Mouse (Mus musculus): ENCODE results near the gene Rtp3.

Gene Rtp3

DNA sequence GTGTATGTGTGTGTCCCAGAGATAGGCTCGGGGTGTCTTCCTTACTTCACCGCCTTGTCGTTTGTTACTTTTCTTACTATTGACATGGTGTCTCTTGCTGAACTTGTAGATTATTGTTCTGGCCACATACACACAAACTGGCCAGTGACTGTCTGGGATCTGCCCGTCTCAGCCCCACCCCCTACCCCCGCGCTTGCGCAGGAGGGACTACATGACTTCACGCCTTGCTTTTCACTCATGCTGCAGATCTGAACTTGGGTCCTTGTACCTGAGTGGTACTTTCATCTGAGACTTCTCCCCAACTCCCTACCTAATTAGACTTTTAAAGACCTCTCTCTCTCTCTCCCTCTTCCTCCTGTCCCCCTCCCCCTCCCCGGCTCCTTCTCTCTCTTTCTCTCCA is 6.3 kb downstream of the Rtp3 start:
- in situ Hi-C loops (cut with MboI; ENCODE audit: unreplicated experiment in 2 of 2) = no loop called here

DNA sequence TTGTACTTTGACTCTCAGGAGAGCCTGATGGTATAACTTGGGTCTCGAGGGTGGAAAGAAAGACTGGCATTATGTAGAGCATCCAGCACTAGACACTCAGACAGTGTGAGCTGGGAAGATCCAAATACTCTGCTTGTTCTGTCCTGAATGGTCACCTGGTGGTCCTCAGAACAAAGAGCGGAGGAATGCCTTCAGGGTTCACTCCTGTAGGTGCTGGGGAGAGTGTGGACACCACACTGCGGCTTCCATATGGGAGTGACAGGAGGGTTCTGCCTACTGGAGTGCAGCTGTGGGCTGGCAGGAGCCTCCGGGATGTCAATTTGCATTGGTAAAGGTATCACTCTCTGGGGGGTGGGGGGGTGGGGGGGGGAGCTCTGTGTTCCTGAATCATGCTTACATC is 8.0 kb downstream of the Rtp3 start:
- in situ Hi-C loops (cut with MboI; ENCODE audit: unreplicated experiment in 2 of 2) = no loop called here

DNA sequence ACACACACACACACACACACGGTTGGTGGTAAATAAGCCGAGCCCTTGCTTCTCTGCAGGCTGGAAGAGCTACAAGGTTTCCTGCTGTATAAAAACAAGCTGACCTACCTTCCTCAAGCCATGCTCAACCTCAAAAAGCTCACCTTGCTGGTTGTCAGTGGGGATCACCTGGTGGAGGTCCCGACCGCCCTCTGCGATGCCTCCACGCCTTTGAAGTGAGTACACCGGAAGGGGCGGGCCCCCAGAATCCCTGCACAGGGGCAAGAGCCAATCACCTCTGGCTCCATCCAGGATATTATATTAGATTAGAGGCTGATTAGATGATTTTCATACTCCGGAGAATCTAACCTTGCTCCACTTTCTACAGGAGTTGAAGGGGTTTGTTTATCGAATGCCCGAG is 11.0 kb downstream of the Rtp3 start:
- in situ Hi-C loops (cut with MboI; ENCODE audit: unreplicated experiment in 2 of 2) = no loop called here

DNA sequence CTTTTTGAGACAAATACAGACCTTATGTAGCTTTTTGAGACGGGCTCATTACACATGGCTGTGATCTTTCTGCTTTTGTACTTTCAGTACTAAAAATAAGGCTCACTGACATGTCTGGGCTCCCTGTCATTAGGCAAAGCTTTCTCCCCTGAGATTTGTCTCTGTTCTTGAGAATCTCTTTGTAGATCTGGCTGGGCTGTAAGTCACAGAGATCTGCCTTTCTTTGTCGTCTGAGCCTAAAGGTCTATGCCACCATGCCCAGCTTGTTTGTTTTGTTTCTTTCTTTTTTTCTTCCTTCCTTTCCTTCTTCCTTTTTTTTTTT is 24.5 kb downstream of the Rtp3 start:
- in situ Hi-C loops (cut with MboI; ENCODE audit: unreplicated experiment in 2 of 2) = no loop called here

DNA sequence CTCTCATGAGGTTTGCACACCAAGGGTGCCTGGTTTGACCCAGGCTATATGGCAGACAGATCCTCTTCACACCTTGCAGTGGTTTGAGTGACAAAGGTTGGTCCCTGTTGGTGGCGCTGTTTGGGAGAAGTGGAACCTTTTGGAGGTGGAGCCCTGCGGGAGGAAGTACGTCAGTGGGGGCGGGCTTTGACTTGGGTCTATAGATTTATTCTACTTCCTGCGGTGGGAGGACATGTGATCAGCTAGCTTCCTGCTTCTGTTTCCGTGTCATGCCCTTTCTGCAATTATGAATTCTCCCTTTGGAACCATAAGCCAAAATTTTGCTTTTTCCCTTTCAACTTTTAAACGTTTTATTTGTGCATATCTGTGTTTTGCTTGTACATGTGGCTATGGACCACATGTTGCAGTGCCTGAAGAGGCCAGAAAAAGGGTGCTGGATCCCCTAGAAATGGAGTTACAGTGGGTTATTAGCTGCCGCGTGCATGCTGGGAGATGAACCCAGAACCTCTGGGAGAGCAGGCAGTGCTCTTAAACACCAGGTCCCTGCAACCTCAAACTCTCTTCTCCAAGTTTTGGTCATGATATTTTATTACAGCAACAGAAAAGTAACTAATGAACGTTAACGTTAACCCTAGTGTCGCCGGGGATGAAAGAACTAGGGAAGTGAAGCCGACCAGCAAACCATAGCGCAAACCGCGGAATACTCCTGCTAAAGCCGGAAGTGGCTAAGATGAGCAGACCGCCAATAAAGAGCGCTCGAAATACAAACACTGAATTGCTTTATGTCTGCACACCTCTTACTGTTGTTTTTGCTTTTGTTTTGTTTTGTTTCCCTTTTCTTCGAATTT is 25.1 kb downstream of the Rtp3 start:
- in situ Hi-C loops (cut with MboI; ENCODE audit: unreplicated experiment in 2 of 2) = no loop called here

DNA sequence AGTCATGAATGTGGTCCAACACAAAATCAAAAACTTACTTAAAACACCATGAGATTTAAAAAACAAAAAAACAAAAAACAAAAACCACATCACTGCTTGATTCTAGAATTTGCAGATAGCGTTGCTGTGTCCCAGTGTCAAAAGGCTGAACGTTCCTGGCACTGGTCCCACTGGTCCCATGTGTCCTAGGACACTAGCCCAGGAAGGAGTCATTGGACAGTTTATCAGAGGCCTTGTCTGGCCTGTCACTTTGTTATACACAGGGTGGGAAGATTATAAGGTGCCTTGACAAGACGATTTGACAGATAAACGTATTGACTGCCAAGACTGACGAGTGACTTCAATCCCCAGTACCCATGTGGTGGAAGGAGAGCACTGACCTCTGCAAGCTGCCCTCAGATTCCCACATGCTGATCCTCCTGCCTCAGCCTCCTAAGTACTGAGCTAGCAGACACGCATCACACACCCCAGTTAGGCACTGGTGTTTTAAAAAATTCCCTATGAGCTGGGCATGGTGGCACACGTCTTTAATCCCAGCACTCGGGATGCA is 26.7 kb downstream of the Rtp3 start:
- in situ Hi-C loops (cut with MboI; ENCODE audit: unreplicated experiment in 2 of 2) = no loop called here

DNA sequence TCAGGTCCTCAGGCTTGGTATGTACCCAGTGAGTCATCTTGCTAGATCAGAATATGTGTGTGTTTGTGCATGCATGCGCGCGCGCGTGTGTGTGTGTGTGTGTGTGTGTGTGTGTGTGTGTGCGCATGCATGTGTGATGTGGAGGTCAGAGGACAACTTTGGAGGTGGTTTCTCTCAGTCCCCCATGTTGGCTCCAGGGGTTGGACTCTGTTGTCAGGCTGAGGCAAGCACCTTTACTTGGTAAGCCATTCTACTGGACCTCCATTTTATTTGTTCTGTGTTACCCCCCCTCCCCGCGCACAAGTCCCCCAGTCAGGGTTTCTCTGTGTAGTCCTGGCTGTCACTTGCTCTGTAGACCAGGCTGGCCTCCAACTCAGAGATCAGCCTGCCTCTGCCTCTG is 29.0 kb downstream of the Rtp3 start:
- in situ Hi-C loops (cut with MboI; ENCODE audit: unreplicated experiment in 2 of 2) = no loop called here

DNA sequence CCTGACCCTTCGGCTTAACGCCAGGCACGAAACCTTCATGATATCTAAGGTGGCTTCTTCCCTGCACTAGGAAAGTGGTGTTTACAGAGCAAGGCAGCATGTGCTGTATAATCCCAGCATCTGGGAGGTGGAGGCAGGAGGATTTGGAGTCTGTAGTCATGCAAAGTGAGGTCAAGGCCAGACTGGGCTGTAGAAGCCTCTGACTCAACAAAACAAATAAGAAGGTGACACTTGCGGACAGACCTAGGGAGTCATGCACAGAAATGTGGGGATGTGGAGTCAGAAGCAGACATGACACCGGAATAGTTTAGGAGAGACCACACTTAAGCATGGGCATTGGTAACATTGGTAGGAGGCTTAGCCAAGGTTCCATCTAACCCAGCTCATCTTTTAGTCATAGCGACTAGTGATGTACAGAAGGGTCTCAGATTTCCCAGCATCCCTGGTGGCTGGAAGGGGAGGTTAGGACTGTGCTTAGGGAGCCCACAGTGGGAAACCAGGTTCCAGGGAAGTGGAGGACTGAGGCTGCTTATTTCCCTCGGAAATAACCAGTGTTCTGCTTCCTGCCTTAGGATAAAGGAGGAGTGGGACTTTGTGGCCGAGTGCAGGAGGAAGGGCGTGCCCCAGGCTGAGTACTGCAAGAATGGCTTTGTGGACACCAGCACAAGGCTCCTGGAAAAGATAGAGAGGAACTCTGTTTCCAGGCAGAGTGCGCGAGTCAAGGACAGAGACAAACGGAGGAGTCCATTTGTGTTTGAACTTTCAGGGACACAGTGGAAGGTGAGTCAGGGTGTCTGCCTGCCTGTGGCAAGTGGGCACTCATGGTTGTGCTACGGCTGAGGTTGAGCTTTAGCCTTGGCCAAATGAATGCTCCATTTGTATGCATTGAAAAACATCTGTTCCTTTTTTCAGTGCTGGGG is 29.9 kb downstream of the Rtp3 start:
- in situ Hi-C loops (cut with MboI; ENCODE audit: unreplicated experiment in 2 of 2) = no loop called here

DNA sequence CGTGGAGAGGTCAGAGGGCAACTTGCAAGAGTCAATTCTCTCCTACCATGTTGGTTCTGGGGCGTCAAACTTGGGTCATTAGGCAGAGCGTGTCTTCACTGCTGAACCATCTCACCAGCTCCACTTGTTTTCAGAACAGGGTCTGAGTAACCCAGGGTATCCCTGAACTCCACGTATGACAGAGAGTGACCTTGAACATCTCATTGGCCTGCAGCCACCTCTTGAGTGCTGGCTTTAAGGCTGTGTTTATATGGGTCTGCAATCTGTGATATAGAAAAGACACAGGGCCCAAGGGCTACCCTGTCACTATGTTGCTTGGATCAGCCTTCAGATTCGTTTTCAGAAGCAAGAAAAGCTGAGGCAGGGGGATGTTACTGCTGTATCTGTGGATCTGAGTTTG is 30.7 kb downstream of the Rtp3 start:
- in situ Hi-C loops (cut with MboI; ENCODE audit: unreplicated experiment in 2 of 2) = no loop called here

DNA sequence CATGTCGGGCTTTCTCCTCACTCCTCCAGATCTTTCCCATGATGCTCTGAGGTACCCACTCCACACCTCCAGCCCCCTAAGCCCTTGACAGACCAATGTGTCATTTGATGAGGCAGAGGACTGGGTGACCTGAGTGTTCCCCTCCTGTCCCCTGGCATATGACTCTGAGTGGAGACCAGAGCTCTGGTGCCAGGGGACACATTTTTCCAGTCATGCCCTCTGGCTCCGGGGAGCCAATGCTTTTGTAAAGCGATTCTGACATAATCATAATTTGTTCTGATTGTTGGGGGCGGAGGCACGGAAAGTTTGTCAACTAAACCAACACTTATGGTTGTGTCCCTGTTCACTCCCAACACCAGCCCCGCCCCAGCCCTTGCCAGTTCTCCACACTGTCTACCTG is 34.4 kb downstream of the Rtp3 start:
- in situ Hi-C loops (cut with MboI; ENCODE audit: unreplicated experiment in 2 of 2) = no loop called here

DNA sequence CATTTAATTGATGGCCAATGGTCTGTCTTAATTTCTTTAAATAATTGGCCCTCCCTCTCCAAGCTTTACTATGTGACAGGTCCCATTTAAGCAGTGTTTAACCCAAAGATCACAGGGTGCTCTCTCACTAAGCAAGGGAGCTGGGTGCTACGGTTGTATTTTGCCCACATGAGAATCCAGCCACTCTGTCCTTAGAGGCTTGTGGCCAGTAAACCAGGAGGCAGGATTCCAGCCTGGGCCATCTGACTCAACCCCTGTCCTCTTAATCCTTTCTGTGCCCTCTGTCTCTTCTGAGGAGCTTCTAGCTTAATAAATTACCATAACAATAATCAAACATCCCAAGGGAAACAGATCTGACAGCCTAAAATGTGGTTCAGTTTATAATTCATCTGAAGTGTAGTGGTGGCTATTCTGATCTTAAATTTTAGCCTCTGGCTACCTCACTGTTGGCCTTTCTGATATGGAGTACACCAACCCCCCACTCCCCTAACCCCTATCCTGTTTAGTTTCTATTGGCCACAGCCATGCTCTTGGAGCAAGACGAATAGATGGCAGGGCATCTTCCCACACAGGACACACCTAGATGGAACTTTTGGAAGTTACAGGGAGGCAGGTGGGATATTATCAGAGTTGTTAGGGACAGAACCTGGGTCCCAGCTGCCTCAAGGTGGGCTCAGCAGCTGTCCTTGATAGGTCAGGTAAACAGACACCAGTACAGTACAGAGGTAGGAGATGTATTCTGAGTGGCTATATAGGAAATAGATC is 35.5 kb downstream of the Rtp3 start:
- in situ Hi-C loops (cut with MboI; ENCODE audit: unreplicated experiment in 2 of 2) = no loop called here

DNA sequence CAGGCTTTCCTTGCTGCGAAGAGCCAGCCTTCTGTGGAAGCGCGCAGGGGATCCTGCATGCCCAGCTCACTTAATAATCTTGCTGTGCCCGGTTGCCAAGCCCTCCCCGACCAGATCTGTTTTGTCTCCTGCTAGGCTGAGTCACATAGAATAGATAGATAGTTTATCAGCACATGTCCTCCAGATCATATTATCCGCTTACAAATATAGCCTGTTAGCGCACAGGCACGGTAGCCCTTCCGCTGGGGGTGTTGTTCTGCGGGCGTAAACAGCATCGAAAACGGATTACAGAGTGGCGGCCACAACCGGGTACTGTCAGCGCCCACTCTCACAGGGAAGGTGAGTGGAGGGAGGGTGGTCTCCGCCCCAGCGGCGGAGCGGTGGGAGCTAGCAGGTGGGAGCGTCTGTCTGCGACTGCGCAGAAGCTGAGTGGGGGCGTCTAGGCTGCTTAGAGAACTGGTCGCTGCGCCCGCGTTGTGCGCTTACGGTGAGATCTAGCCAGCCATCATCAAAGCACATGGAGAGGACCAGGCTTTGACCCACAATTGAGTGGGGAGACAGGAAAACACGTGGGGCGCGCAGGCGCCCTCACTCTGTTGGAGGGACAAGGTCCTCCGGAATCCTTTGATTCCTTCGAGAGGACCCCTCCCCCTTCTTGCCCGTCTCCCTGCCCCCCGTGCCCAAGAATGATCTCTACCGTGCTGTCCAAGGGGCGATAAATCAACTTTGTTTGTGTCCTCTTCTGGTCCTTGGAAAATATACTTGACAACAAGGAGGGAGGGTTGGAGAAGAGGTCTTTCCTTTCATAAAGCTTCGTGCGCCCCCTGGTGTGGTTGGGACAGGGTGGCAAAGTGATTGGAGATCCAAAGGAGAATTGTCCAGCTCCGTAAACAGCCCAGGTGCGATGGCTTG is 36.6 kb downstream of the Rtp3 start:
- in situ Hi-C loops (cut with MboI; ENCODE audit: unreplicated experiment in 2 of 2) = no loop called here

DNA sequence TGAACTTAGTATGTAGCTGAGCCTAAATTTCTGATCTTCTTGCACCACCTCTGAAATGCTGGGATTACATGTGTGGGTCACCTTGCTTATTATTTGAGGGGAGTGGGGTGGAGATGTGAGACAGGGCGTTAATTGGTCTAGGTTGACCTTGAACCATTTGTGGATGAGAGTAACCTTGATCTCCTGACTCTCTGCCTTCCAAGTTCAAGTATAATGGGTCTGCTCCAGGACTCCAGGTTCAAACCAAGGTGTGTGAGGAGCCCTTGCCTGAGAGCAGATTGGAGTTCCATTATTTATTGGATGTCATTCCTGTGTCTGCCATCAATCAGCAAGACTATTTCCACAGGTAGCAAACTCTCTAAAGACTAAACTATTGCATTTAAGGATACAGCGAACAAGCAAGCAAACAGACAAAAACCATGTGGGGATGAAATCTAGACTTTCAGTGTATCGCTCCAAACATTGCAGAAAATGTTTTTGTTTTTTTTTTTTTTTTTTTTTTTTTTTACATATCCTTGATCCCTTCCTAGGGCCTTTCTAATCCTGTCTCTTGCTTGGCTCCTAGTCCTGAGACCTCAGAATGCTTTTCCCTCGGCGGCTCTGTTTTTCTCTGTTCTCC is 37.3 kb downstream of the Rtp3 start:
- in situ Hi-C loops (cut with MboI; ENCODE audit: unreplicated experiment in 2 of 2) = no loop called here

DNA sequence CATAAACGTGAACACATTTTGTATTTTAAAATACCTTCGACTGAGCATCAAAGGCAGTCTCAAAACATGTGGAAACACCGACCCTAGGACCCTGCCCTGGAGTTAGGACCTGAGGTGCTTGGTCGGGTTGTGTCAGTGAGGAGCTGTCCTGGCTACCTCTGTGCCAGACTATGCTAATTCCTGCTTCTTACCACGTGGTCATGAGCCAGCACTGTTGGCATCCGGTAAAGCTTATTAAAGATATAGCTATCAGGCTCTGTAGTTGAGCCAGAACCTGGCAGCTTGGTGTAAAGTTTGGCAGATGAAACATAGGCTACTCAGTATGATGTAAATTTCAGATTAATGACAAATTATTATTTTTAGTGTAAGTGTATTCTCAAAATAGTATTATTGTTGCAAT is 38.0 kb downstream of the Rtp3 start:
- in situ Hi-C loops (cut with MboI; ENCODE audit: unreplicated experiment in 2 of 2) = no loop called here

DNA sequence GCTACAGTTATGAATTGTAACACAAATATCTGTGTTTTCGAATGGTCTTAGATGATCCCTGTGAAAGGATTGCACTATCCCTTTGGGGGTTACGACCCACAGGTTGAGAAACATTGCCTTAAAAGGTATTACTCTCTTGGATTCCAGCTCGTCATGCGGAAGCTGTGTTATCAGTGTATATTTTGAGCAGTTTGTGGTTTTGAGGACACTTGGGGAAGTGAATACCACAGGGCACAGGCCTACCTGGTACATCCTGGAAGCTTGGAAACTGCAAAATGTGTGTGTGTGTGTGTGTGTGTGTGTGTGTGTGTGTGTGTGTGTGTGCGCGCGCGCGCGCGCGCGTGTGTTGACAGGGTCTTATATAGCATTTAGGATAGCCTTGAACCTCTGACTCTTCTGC is 38.5 kb downstream of the Rtp3 start:
- in situ Hi-C loops (cut with MboI; ENCODE audit: unreplicated experiment in 2 of 2) = no loop called here

DNA sequence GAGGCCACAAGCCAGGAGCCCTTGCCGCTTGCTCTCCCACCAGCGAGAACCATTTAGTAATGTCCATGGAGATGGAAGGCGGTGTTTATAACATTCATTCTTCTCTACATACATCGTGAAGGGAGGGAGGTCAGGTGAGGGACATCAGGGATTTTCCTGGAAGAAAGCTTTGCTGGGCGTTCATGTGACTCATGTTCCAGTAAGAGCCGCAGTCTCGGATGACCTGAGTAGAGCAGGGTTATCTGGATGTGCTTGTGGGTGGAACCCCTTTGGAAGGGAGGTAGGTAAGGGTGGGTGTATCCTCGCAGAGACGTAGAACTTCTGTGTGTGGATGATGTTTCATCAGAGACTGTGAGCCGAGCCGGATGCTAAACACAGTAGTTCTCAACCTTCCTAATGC is 39.0 kb downstream of the Rtp3 start, which contains the start of gene Lrrc2:
Lrrc2 (plus strand) TSS at position 149 of the 400 bp plus-strand sequence.
- in situ Hi-C loops (cut with MboI; ENCODE audit: unreplicated experiment in 2 of 2) = no loop called here

DNA sequence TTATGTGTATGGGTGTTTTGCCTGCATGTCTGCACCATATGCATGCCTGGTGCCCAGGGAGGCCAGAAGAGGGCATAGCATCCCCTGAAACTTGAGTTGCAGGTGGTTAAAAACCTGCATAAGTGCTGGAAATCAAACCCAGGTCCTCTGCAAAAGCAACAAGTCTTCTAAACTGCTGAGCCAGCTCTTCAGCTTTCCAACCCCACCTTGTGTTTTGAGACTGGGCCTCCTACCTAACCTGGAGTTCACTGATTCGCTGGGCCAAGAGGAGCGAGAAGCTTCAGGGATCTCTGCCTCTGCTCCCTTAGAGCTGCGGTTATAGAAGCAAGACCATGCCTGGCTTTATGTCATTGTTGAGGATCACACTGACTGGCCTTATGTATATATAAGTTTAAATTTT is 40.3 kb downstream of the Rtp3 start:
- in situ Hi-C loops (cut with MboI; ENCODE audit: unreplicated experiment in 2 of 2) = no loop called here

DNA sequence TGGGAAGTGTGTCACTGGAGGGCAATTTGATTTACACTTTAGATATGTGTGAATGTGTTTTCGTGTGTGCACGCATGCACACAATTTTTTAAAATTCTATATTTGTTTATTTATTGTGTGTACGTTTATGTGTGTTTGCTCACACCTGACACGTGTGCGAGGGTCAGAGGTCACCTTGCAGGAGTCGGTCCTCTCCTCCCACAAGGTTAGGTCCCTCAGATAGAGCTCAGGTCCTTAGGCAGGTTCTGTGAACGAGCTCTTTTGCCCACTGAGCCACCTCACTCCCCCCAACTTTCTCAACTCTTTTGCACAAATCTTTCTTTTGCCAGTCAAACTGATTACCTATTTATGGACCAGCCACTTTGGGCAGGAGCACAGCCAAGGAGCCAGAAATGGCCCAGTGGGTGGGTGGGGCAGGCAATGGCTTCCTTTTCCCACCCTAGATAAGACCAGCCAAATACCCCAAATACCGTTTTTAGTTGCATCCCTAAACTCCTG is 41.5 kb downstream of the Rtp3 start:
- in situ Hi-C loops (cut with MboI; ENCODE audit: unreplicated experiment in 2 of 2) = no loop called here

DNA sequence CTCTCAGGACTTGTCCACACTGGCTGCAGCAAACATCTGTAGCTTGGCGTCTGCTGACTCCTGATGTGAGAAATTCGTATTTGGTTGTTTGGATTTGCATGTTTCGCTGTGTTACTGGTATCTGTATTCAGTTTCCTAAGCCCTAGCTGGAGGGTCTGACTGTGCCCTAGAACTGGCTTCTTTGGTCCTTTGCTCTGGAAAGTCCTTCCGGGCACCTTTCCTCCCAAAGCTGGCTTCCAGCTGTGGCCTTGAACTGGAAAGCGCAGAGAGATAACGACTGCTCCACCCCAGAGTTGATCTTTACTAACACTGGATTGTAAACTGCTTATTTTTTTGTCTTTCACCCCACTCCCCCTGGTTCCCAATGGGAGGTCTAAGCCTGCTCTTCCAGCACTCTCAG is 42.5 kb downstream of the Rtp3 start:
- in situ Hi-C loops (cut with MboI; ENCODE audit: unreplicated experiment in 2 of 2) = no loop called here

All from v-Abl transformed pro-B cells (cell line).